Mouse (Mus musculus) heart, embryonic 16.5 days (tissue): ENCODE data around the gene Ddah2. TPM values are rescaled to one million over a fixed set of nuclear protein-coding genes. Genes with fewer than 3 reads are reported as not detected.

Experiments
- ATAC-seq: fragments of 200-750 bp; cut with Nextera tagmentation; replicated peaks from 2 replicates; pipeline ENCODE4 v1.8.0; 2017; ENCODE audit warnings: moderate number of reproducible peaks; ENCODE audit not compliant: insufficient read depth, low FRiP score; ENCODE audit errors: extremely low read depth
- H3K27ac ChIP-seq: fragments of 300-500 bp; sonication (generic); 2 replicates; pipeline ENCODE4 v1.5.1; 2014; ENCODE audit warnings: mild to moderate bottlenecking, low read length, control low read depth, moderate library complexity
- H3K27me3 ChIP-seq: fragments of 300-500 bp; sonication (generic); 2 replicates; pipeline ENCODE4 v1.6.1; 2014; ENCODE audit warnings: low read length, mixed read lengths; ENCODE audit not compliant: control insufficient read depth, insufficient read depth
- H3K36me3 ChIP-seq: fragments of 300-500 bp; sonication (generic); 2 replicates; pipeline ENCODE4 v1.6.1; 2014; ENCODE audit not compliant: control insufficient read depth, insufficient read depth
- H3K4me1 ChIP-seq: fragments of 300-500 bp; sonication (generic); 2 replicates; pipeline ENCODE4 v1.6.1; 2014; ENCODE audit warnings: low read length, mixed read lengths; ENCODE audit not compliant: control insufficient read depth, insufficient read depth
- H3K4me2 ChIP-seq: fragments of 300-500 bp; sonication (generic); 2 replicates; pipeline ENCODE4 v1.6.1; 2014; ENCODE audit warnings: low read depth, mild to moderate bottlenecking, control low read depth, low read length
- H3K4me3 ChIP-seq: fragments of 300-500 bp; sonication (generic); 2 replicates; pipeline ENCODE4 v1.5.1; 2014; ENCODE audit warnings: mild to moderate bottlenecking, control low read depth, low read length
- H3K9ac ChIP-seq: fragments of 300-500 bp; sonication (generic); 2 replicates; pipeline ENCODE4 v1.6.1; 2014; ENCODE audit warnings: low read length, control low read depth
- H3K9me3 ChIP-seq: fragments of 300-500 bp; sonication (generic); replicated peaks from 2 replicates; pipeline ENCODE4 v1.6.1; 2016; ENCODE audit warnings: low read length; ENCODE audit not compliant: control insufficient read depth
- WGBS: fragments of 180-500 bp; shearing (Covaris S2); extraction: QIAGEN DNeasy Blood & Tissue Kit; methylation state at CpG from one replicate; pipeline ENCODE4 v1.1.7; 2014; 5-methylcytosine and 5-hydroxymethylcytosine counted together
- polyA plus RNA-seq: library from polyadenylated mRNA; unstranded; fragments of >200 nt; fragmentation: Nextera tagmentation; extraction: Ambion mirVana; gene quantifications from 2 replicates; pipeline ENCODE4 v1.2.1, GENCODE M21; 2015

The Ddah2 gene
- 171 and 193 TPM in 2 replicates for polyA plus RNA-seq

GRCm38 (mm10) chr17:35058911-35059892 is at the start of gene Ddah2:
Ddah2 (plus strand) TSS chr17:35059035.
- peak; percentile 93 for ATAC-seq
- peaks cover 50% of the 10 kb centered on the region for H3K36me3 ChIP-seq
- H3K9me3 ChIP-seq: no peaks in the 10 kb centered on the region
- H3K27ac ChIP-seq: peak within 1 kb of the TSS; percentile 97
- H3K4me2 ChIP-seq: peak within 1 kb of the TSS; percentile 89
- H3K27me3 ChIP-seq: peaks cover 5% of the 10 kb centered on the region
- WGBS: under 1% methylated on average over 56 of the region's 57 CpGs
- H3K4me3 ChIP-seq: peak within 1 kb of the TSS; percentile 85
- H3K9ac ChIP-seq: peak within 1 kb of the TSS; percentile 90
- peaks cover 17% of the 10 kb centered on the region for H3K4me1 ChIP-seq

GRCm38 (mm10) chr17:35009586-35009985 is 49.2 kb upstream of the Ddah2 start:
- H3K27me3 ChIP-seq: no peaks in the 10 kb centered on the region
- H3K4me2 ChIP-seq: no peak overlapping the region
- no peaks in the 10 kb centered on the region for H3K9me3 ChIP-seq
- H3K9ac ChIP-seq: no peak overlapping the region
- H3K4me1 ChIP-seq: no peaks in the 10 kb centered on the region
- H3K36me3 ChIP-seq: peaks cover 68% of the 10 kb centered on the region
- H3K27ac ChIP-seq: no peak overlapping the region
- H3K4me3 ChIP-seq: no peak overlapping the region
- ATAC-seq: no peak
- 85% methylated on average over 7 of the region's 7 CpGs for WGBS

GRCm38 (mm10) chr17:35011440-35011839 is 47.4 kb upstream of the Ddah2 start:
- Histone ChIP-seq H3K4me2 (no peak overlapping the region), H3K36me3 (peaks cover 65% of the 10 kb centered on the region), H3K27me3 (no peaks in the 10 kb centered on the region), H3K9ac (no peak overlapping the region), H3K9me3 (no peaks in the 10 kb centered on the region), H3K4me3 (no peak overlapping the region), H3K27ac (no peak overlapping the region), H3K4me1 (peaks cover 6% of the 10 kb centered on the region)
- no peak for ATAC-seq
- 92% methylated on average over 8 of the region's 8 CpGs for WGBS

GRCm38 (mm10) chr17:35012430-35012829 is 46.4 kb upstream of the Ddah2 start:
- Histone ChIP-seq H3K9me3 (no peaks in the 10 kb centered on the region), H3K4me2 (no peak overlapping the region), H3K27ac (no peak overlapping the region), H3K9ac (no peak overlapping the region), H3K4me3 (no peak overlapping the region), H3K27me3 (no peaks in the 10 kb centered on the region), H3K4me1 (peaks cover 9% of the 10 kb centered on the region), H3K36me3 (peaks cover 57% of the 10 kb centered on the region)
- WGBS: 85% methylated on average over 13 of the region's 13 CpGs
- no peak for ATAC-seq

- Histone ChIP-seq H3K9ac (no peak overlapping the region), H3K4me3 (no peak overlapping the region), H3K27ac (no peak overlapping the region), H3K9me3 (no peaks in the 10 kb centered on the region), H3K4me1 (peaks cover 9% of the 10 kb centered on the region), H3K27me3 (no peaks in the 10 kb centered on the region), H3K4me2 (no peak overlapping the region), H3K36me3 (peaks cover 54% of the 10 kb centered on the region)
- ATAC-seq: no peak
- 84% methylated on average over 6 of the region's 6 CpGs for WGBS
Observed at GRCm38 (mm10) chr17:35013221-35013620, 45.6 kb upstream of the Ddah2 start.

- H3K36me3 ChIP-seq: peaks cover 50% of the 10 kb centered on the region
- ATAC-seq: no peak
- no peaks in the 10 kb centered on the region for H3K9me3 ChIP-seq
- peaks cover 9% of the 10 kb centered on the region for H3K4me1 ChIP-seq
- H3K4me3 ChIP-seq: no peak overlapping the region
- H3K9ac ChIP-seq: no peak overlapping the region
- H3K27me3 ChIP-seq: no peaks in the 10 kb centered on the region
- H3K27ac ChIP-seq: no peak overlapping the region
- 91% methylated on average over 16 of the region's 16 CpGs for whole genome bisulfite sequencing
- no peak overlapping the region for H3K4me2 ChIP-seq
Observed at GRCm38 (mm10) chr17:35015296-35015695, 43.5 kb upstream of the Ddah2 start.

GRCm38 (mm10) chr17:35016376-35016775 is 42.5 kb upstream of the Ddah2 start, which contains the start of gene Vwa7:
Vwa7 (plus strand) TSS chr17:35016579.
- Histone ChIP-seq H3K9me3 (no peaks in the 10 kb centered on the region), H3K4me1 (peaks cover 12% of the 10 kb centered on the region), H3K4me3 (no peak within 1 kb of the TSS), H3K27ac (peak within 1 kb of the TSS; percentile 36; the same call in 1 of the 2 replicates), H3K27me3 (no peaks in the 10 kb centered on the region), H3K9ac (peak within 1 kb of the TSS; percentile 49), H3K4me2 (no peak within 1 kb of the TSS), H3K36me3 (peaks cover 39% of the 10 kb centered on the region)
- ATAC-seq: peak; percentile 53
- 33% methylated on average over 12 of the region's 12 CpGs for WGBS

- peaks cover 33% of the 10 kb centered on the region for H3K36me3 ChIP-seq
- peak overlapping the region; percentile 49 for H3K9ac ChIP-seq
- peak overlapping the region; percentile 36; the same call in 1 of the 2 replicates for H3K27ac ChIP-seq
Observed at GRCm38 (mm10) chr17:35016791-35017705, 41.8 kb upstream of the Ddah2 start.

More at GRCm38 (mm10) chr17:35016791-35017705, 41.8 kb upstream of the Ddah2 start:
- ATAC-seq: no peak
- WGBS: 75% methylated on average over 10 of the region's 10 CpGs
- H3K4me1 ChIP-seq: peaks cover 18% of the 10 kb centered on the region
- no peaks in the 10 kb centered on the region for H3K9me3 ChIP-seq
- H3K4me2 ChIP-seq: no peak overlapping the region
- no peak overlapping the region for H3K4me3 ChIP-seq
- no peaks in the 10 kb centered on the region for H3K27me3 ChIP-seq
